Mouse (Mus musculus) embryonic facial prominence, embryonic 11.5 days (tissue): ENCODE data around the gene Fzd5. TPM values are rescaled to one million over a fixed set of nuclear protein-coding genes. Genes with fewer than 3 reads are reported as not detected.

Source experiments
- ATAC-seq: fragments of 200-750 bp; cut with Nextera tagmentation; replicated peaks from 2 replicates; pipeline ENCODE4 v1.8.0; 2017; ENCODE audit warnings: low read depth; ENCODE audit not compliant: insufficient number of reproducible peaks, low FRiP score, low TSS enrichment
- DNase-seq: peaks from one replicate; pipeline ENCODE4 v3.0.0-alpha.2; 2015; ENCODE audit warnings: low spot score
- H3K27ac ChIP-seq: fragments of 300-500 bp; sonication (generic); replicated peaks from 2 replicates; pipeline ENCODE4 v1.5.1; 2014; ENCODE audit warnings: mild to moderate bottlenecking, low read depth, low read length, control low read depth
- H3K27me3 ChIP-seq: fragments of 300-500 bp; sonication (generic); 2 replicates; pipeline ENCODE4 v1.6.1; 2014; ENCODE audit warnings: mild to moderate bottlenecking, low read length, moderate library complexity, mixed read lengths; ENCODE audit not compliant: control insufficient read depth, insufficient read depth
- H3K36me3 ChIP-seq: fragments of 300-500 bp; sonication (generic); replicated peaks from 2 replicates; pipeline ENCODE4 v1.6.1; 2014; ENCODE audit warnings: low read depth, mild to moderate bottlenecking, low read length, moderate library complexity, mixed read lengths; ENCODE audit not compliant: control insufficient read depth, insufficient read depth
- H3K4me1 ChIP-seq: fragments of 300-500 bp; sonication (generic); 2 replicates; pipeline ENCODE4 v1.6.1; 2014; ENCODE audit warnings: low read length, mixed read lengths; ENCODE audit not compliant: control insufficient read depth, insufficient read depth
- H3K4me2 ChIP-seq: fragments of 300-500 bp; sonication (generic); 2 replicates; pipeline ENCODE4 v1.6.1; 2014; ENCODE audit warnings: low read depth, mild to moderate bottlenecking, control low read depth, low read length, moderate library complexity
- H3K4me3 ChIP-seq: fragments of 300-500 bp; sonication (generic); 2 replicates; pipeline ENCODE4 v1.5.1; 2014; ENCODE audit warnings: low read depth, low read length, control low read depth
- H3K9ac ChIP-seq: fragments of 300-500 bp; sonication (generic); replicated peaks from 2 replicates; pipeline ENCODE4 v1.6.1; 2014; ENCODE audit warnings: mild to moderate bottlenecking, control low read depth, low read length
- H3K9me3 ChIP-seq: fragments of 300-500 bp; sonication (generic); replicated peaks from 2 replicates; pipeline ENCODE4 v1.6.1; 2016; ENCODE audit warnings: mild to moderate bottlenecking, low read length, inconsistent platforms, mixed read lengths; ENCODE audit not compliant: control insufficient read depth
- WGBS: fragments of 180-500 bp; shearing (Covaris S2); extraction: QIAGEN DNeasy Blood & Tissue Kit; methylation state at CpG from one replicate; pipeline ENCODE4 v1.1.7; 2014; 5-methylcytosine and 5-hydroxymethylcytosine counted together
- polyA plus RNA-seq: library from polyadenylated mRNA; unstranded; fragments of >200 nt; fragmentation: Nextera tagmentation; extraction: Ambion mirVana; gene quantifications from 2 replicates; pipeline ENCODE4 v1.2.1, GENCODE M21; 2014

Fzd5 gene
- polyA plus RNA-seq, 1 experiment from 2014 or later: 2.9 TPM

DNA sequence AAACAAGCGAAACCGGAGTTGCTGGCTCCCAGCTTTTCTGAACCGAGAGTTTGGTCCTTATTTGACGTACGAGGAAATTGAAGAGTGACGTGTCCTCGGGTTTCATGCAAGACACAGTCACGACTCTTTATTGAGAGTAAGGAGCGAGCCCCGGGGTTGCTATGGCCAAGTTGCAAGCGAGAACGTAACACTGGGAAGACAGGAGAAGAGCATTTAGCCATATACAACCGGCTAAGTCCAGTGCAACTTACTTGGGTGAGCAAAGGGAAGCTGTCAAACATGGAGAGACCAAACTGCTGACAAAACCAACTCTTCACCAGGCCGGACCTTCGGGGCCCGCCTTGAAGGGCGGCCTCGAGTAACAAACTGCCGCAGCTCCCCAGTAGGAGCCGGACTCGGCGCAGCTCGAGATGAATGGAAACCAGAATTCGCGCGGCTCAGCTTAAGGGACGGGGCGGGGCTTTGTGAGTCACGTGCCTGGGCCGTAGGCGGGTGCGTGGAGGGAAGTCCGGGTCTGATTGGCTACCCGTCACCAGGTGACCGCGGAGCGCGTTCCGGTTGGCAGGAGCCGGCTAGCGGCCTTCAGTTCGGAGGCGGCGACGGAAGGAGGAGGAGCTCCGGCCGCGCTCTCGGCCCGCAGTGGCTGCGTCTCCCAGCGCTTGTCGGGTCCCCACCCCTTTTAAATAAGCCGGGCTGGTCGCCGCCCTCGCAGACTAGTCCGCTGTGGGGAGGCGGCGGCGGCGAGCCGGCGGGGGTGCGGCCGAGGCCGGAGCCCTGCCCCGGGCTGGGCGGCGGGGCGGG, 47.1 kb downstream of the Fzd5 start, which contains the start of gene Ccnyl1:
TSS of gene Ccnyl1 (plus strand) at position 243 of the 801 bp plus-strand sequence.
- peak; percentile 99 for DNase-seq
- Histone ChIP-seq H3K4me1 (no peaks in the 10 kb centered on the region; the same call in 1 of the 2 replicates), H3K27me3 (no peaks in the 10 kb centered on the region), H3K9me3 (no peaks in the 10 kb centered on the region), H3K4me2 (peak within 1 kb of the TSS; percentile 68), H3K4me3 (peak within 1 kb of the TSS; percentile 86), H3K36me3 (no peaks in the 10 kb centered on the region), H3K9ac (peak within 1 kb of the TSS; percentile 78), H3K27ac (peak within 1 kb of the TSS; percentile 45; the same call in 1 of the 2 replicates)
- WGBS: under 1% methylated on average over 58 of the region's 71 CpGs
- ATAC-seq: peak; percentile 99

DNA sequence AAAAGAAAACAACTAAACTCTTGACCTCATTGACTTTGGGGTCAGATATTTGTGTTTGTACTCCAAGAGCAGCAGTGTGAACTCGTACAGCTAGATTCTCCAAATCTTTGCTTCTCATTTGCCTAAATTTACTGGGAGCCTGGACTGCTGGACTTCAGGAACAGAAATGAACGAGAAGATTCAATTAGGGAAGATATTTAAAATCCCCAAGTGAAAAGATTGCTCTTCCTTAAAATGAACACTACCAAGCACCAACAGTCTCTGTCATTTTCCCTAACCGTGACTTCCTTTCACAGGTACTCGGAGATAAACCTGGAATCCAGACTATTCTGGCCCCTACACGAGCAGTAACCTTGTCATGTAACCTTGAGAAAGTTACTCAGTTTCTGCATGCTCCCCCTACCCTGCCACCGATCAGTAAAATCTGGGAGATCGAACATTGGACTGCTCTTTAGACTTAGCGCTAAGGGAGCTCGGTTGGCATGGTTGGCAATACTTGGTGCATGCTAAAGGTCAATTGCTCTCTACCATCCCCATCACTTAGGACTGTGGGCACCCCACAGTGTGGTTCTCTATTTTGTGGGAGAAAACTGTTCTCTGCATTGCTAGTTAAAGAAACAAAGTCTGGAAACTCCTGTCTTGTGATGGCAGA, 47.9 kb downstream of the Fzd5 start:
- Histone ChIP-seq H3K9me3 (no peaks in the 10 kb centered on the region), H3K27ac (no peak overlapping the region), H3K27me3 (no peaks in the 10 kb centered on the region), H3K4me3 (peak overlapping the region; percentile 86), H3K9ac (peak overlapping the region; percentile 70), H3K36me3 (no peaks in the 10 kb centered on the region), H3K4me1 (no peaks in the 10 kb centered on the region; the same call in 1 of the 2 replicates), H3K4me2 (peak overlapping the region; percentile 68)
- DNase-seq (no peak), ATAC-seq (no peak)
- WGBS: 28% methylated on average over 9 of the region's 9 CpGs

DNA sequence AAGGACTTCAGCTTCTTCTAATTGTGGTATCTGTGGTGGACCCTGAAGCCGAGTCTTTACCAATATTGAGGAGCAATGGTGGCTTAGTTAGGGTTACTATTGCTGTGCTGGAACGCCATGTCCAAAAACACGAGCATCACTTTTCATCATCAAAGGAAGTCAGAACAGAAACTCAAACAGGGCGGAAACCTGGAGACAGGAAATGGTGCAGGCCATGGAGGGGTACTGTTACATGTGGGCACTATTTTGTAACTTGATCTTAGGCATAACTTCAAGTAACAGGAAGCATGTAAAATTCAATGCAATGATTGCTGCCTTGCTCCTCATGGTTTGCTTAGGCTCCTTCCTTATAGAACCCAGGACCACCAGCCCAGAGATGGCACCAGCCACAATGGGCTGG, 49.5 kb downstream of the Fzd5 start:
- H3K9me3 ChIP-seq: no peaks in the 10 kb centered on the region
- no peaks in the 10 kb centered on the region for H3K36me3 ChIP-seq
- 63% methylated on average over 4 of the region's 4 CpGs for WGBS
- DNase-seq: no peak
- no peak for ATAC-seq
- no peaks in the 10 kb centered on the region; the same call in 1 of the 2 replicates for H3K4me1 ChIP-seq
- no peaks in the 10 kb centered on the region for H3K27me3 ChIP-seq
- no peak overlapping the region for H3K4me3 ChIP-seq
- no peak overlapping the region for H3K27ac ChIP-seq
- H3K4me2 ChIP-seq: no peak overlapping the region
- H3K9ac ChIP-seq: no peak overlapping the region

DNA sequence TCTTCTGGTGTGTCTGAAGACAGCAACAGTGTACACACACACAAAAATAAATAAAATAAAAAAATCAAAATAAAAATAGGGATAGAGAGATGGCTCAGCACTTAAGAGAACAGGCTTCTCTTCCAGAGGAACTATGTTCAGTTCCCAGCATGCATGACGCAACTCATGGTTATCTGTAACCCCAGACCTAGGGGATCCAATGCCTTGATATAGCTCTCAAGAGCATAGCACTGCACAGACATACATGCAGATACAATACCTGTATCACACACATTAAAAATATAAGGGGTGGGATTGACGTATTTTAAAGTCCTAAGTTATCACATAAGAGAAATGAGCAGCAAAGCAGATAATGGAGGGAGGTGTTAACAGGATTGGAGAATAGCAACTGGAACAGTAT, 53.1 kb downstream of the Fzd5 start:
- no peak overlapping the region for H3K27ac ChIP-seq
- no peak overlapping the region for H3K9ac ChIP-seq
- H3K4me1 ChIP-seq: no peaks in the 10 kb centered on the region
- DNase-seq (no peak), ATAC-seq (no peak)
- no peaks in the 10 kb centered on the region for H3K36me3 ChIP-seq
- 94% methylated on average over 2 of the region's 2 CpGs for WGBS
- H3K9me3 ChIP-seq: no peaks in the 10 kb centered on the region
- H3K4me3 ChIP-seq: no peak overlapping the region
- H3K27me3 ChIP-seq: no peaks in the 10 kb centered on the region
- no peak overlapping the region for H3K4me2 ChIP-seq

DNA sequence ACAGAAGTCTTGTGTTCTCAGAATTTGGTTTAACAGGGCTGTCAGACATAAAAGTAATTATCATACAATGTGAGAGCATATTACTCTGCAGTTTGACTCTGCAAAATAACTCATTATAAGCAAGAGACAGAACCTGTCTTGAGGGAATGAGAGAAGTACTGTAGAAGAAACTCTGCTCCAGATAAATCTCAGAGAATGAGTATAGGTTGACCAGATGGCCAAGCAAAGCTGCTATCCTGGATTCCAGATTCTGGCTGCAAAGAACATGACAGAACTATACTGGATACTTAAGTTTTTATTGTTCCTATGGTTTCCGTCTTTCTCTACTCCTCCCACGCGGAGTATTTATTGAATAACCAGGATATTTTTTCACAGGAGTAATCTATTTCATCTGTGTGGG, 54.5 kb downstream of the Fzd5 start:
- Histone ChIP-seq H3K9ac (no peak overlapping the region), H3K9me3 (no peaks in the 10 kb centered on the region), H3K27me3 (no peaks in the 10 kb centered on the region), H3K4me3 (no peak overlapping the region), H3K36me3 (no peaks in the 10 kb centered on the region), H3K4me2 (no peak overlapping the region), H3K4me1 (no peaks in the 10 kb centered on the region), H3K27ac (no peak overlapping the region)
- DNase-seq (no peak), ATAC-seq (no peak)
- WGBS: 92% methylated on average over 3 of the region's 3 CpGs

DNA sequence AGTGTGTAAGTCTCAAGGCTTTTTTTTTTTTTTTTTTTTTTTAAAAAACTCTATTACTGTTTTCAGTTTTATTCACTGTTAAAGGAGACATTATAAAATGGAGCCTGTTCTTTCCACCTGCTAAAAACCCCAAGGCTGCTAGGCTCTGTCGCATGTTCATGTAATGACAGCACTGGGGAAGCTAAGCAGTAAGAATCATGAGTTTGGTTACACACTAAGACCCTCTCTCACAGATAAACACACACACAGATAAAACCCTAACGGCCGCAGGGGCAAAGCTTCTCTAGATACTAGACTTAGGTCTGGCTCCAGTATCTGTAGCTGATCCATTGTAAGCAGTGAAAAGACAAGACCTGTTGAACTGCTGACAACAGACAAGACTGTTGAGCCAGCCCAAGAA, 56.1 kb downstream of the Fzd5 start:
- no peak for DNase-seq
- no peak for ATAC-seq
- H3K4me2 ChIP-seq: no peak overlapping the region
- no peak overlapping the region for H3K9ac ChIP-seq
- 90% methylated on average over 3 of the region's 3 CpGs for WGBS
- H3K4me1 ChIP-seq: no peaks in the 10 kb centered on the region
- H3K27ac ChIP-seq: no peak overlapping the region
- no peak overlapping the region for H3K4me3 ChIP-seq
- H3K36me3 ChIP-seq: no peaks in the 10 kb centered on the region
- H3K9me3 ChIP-seq: no peaks in the 10 kb centered on the region
- no peaks in the 10 kb centered on the region for H3K27me3 ChIP-seq

Other genes starting within 250 kb of the Fzd5 start
- 53.9 and 63.8 TPM in 2 replicates for gene Creb1, start 205.1 kb downstream of the Fzd5 start, polyA plus RNA-seq
- gene Mettl21a, start 120.5 kb downstream of the Fzd5 start, polyA plus RNA-seq: 25.7 and 27.6 TPM in 2 replicates
- 10.9 and 13.7 TPM in 2 replicates for gene Ccnyl1, start 47.3 kb downstream of the Fzd5 start, polyA plus RNA-seq
- gene Plekhm3, start 219.1 kb upstream of the Fzd5 start, polyA plus RNA-seq: 5.2 and 6.0 TPM in 2 replicates